Mouse (Mus musculus) stomach, embryonic 14.5 days (tissue): Measurements from ENCODE around the gene Spata13. TPM values are rescaled to one million over a fixed set of nuclear protein-coding genes. Genes with fewer than 3 reads are reported as not detected.

Experiments
- ATAC-seq: fragments of 200-750 bp; cut with Nextera tagmentation; 2 replicates; pipeline ENCODE4 v1.8.0; 2017; ENCODE audit warnings: low read depth, moderate TSS enrichment; ENCODE audit not compliant: insufficient number of reproducible peaks, insufficient read depth, low FRiP score
- H3K27ac ChIP-seq: fragments of 300-500 bp; sonication (generic); 2 replicates; pipeline ENCODE4 v1.5.1; 2014; ENCODE audit warnings: mild to moderate bottlenecking, low read length, moderate library complexity, mixed read lengths
- H3K27me3 ChIP-seq: fragments of 300-500 bp; sonication (generic); 2 replicates; pipeline ENCODE4 v1.6.1; 2014; ENCODE audit warnings: low read length, control low read depth, mixed read lengths; ENCODE audit not compliant: control insufficient read depth, insufficient read depth
- H3K36me3 ChIP-seq: fragments of 300-500 bp; sonication (generic); 2 replicates; pipeline ENCODE4 v1.6.1; 2014; ENCODE audit warnings: mild to moderate bottlenecking, control low read depth, low read length, moderate library complexity, mixed read lengths; ENCODE audit not compliant: control insufficient read depth, insufficient read depth
- H3K4me1 ChIP-seq: fragments of 300-500 bp; sonication (generic); 2 replicates; pipeline ENCODE4 v1.6.1; 2014; ENCODE audit warnings: low read length, control low read depth, mixed read lengths; ENCODE audit not compliant: control insufficient read depth, insufficient read depth
- H3K4me2 ChIP-seq: fragments of 300-500 bp; sonication (generic); replicated peaks from 2 replicates; pipeline ENCODE4 v1.6.1; 2014; ENCODE audit warnings: low read depth, low read length, control low read depth
- H3K4me3 ChIP-seq: fragments of 300-500 bp; sonication (generic); 2 replicates; pipeline ENCODE4 v1.5.1; 2014; ENCODE audit warnings: low read depth, low read length, control low read depth
- H3K9ac ChIP-seq: fragments of 300-500 bp; sonication (generic); replicated peaks from 2 replicates; pipeline ENCODE4 v1.6.1; 2014; ENCODE audit warnings: low read depth, mild to moderate bottlenecking, control low read depth, low read length, moderate library complexity, mixed read lengths
- H3K9me3 ChIP-seq: fragments of 300-500 bp; sonication (generic); 2 replicates; pipeline ENCODE4 v1.6.1; 2016; ENCODE audit warnings: low read depth, low read length, control low read depth; ENCODE audit not compliant: control insufficient read depth
- WGBS: fragments of 180-500 bp; shearing (Covaris S2); extraction: QIAGEN DNeasy Blood & Tissue Kit; methylation state at CpG from one replicate; pipeline ENCODE4 v1.1.7; 2014; 5-methylcytosine and 5-hydroxymethylcytosine counted together
- polyA plus RNA-seq: library from polyadenylated mRNA; unstranded; fragments of >200 nt; fragmentation: Nextera tagmentation; extraction: Ambion mirVana; gene quantifications from 2 replicates; pipeline ENCODE4 v1.2.1, GENCODE M21; 2014

The Spata13 gene
- polyA plus RNA-seq, 1 experiment from 2014 or later = 17.9 TPM

GRCm38 (mm10) chr14:60634877-60635771, 1.3 kb downstream of the Spata13 start:
- under 1% methylated on average over 43 of the region's 45 CpGs for WGBS
- Histone ChIP-seq H3K27ac (peak overlapping the region; percentile 63; the same call in 1 of the 2 replicates), H3K36me3 (no peaks in the 10 kb centered on the region), H3K4me2 (peak overlapping the region; percentile 99), H3K27me3 (no peaks in the 10 kb centered on the region), H3K9me3 (no peaks in the 10 kb centered on the region), H3K9ac (peak overlapping the region; percentile 38), H3K4me1 (peaks cover 3% of the 10 kb centered on the region; the same call in 1 of the 2 replicates), H3K4me3 (peak overlapping the region; percentile 61)
- peak; percentile 72 for ATAC-seq

GRCm38 (mm10) chr14:60635911-60636607, 2.3 kb downstream of the Spata13 start:
- Histone ChIP-seq H3K4me2 (peak overlapping the region; percentile 99), H3K4me3 (peak overlapping the region; percentile 61; the same call in 1 of the 2 replicates), H3K27me3 (no peaks in the 10 kb centered on the region), H3K9me3 (no peaks in the 10 kb centered on the region), H3K27ac (no peak overlapping the region), H3K9ac (no peak overlapping the region), H3K36me3 (no peaks in the 10 kb centered on the region), H3K4me1 (peaks cover 3% of the 10 kb centered on the region; the same call in 1 of the 2 replicates)
- 13% methylated on average over 14 of the region's 14 CpGs for WGBS
- ATAC-seq = no peak

GRCm38 (mm10) chr14:60636608-60636980, 2.8 kb downstream of the Spata13 start:
- Histone ChIP-seq H3K27ac (no peak overlapping the region), H3K4me1 (peaks cover 3% of the 10 kb centered on the region; the same call in 1 of the 2 replicates), H3K4me3 (no peak overlapping the region), H3K9ac (no peak overlapping the region), H3K36me3 (no peaks in the 10 kb centered on the region), H3K27me3 (no peaks in the 10 kb centered on the region), H3K9me3 (no peaks in the 10 kb centered on the region), H3K4me2 (0 out of 2 replicates have a peak overlapping the region, but pooled peaks have one; percentile 99)
- WGBS = 45% methylated on average over 2 of the region's 2 CpGs
- no peak for ATAC-seq

GRCm38 (mm10) chr14:60636996-60637395, 3.2 kb downstream of the Spata13 start:
- no peaks in the 10 kb centered on the region for H3K27me3 ChIP-seq
- H3K4me2 ChIP-seq = no peak overlapping the region
- no peaks in the 10 kb centered on the region for H3K36me3 ChIP-seq
- 74% methylated on average over 9 of the region's 9 CpGs for WGBS
- H3K9ac ChIP-seq = no peak overlapping the region
- ATAC-seq = no peak
- H3K9me3 ChIP-seq = no peaks in the 10 kb centered on the region
- H3K4me1 ChIP-seq = peaks cover 3% of the 10 kb centered on the region; the same call in 1 of the 2 replicates
- no peak overlapping the region for H3K4me3 ChIP-seq
- no peak overlapping the region for H3K27ac ChIP-seq

GRCm38 (mm10) chr14:60638159-60638558, 4.4 kb downstream of the Spata13 start:
- H3K27me3 ChIP-seq = no peaks in the 10 kb centered on the region
- ATAC-seq = no peak
- H3K9me3 ChIP-seq = no peaks in the 10 kb centered on the region
- H3K9ac ChIP-seq = no peak overlapping the region
- no peak overlapping the region for H3K27ac ChIP-seq
- H3K4me3 ChIP-seq = no peak overlapping the region
- no peak overlapping the region for H3K4me2 ChIP-seq
- no peaks in the 10 kb centered on the region for H3K36me3 ChIP-seq
- 42% methylated on average over 8 of the region's 8 CpGs for WGBS
- peaks cover 3% of the 10 kb centered on the region; the same call in 1 of the 2 replicates for H3K4me1 ChIP-seq

- ATAC-seq = no peak
- peaks cover 3% of the 10 kb centered on the region; the same call in 1 of the 2 replicates for H3K4me1 ChIP-seq
- no peak overlapping the region for H3K9ac ChIP-seq
- no peak overlapping the region for H3K4me2 ChIP-seq
- no peak overlapping the region for H3K27ac ChIP-seq
- 77% methylated on average over 9 of the region's 9 CpGs for WGBS
- H3K36me3 ChIP-seq = no peaks in the 10 kb centered on the region
- H3K27me3 ChIP-seq = no peaks in the 10 kb centered on the region
- H3K4me3 ChIP-seq = no peak overlapping the region
- H3K9me3 ChIP-seq = no peaks in the 10 kb centered on the region
Observed at GRCm38 (mm10) chr14:60639195-60639594, 5.4 kb downstream of the Spata13 start.

GRCm38 (mm10) chr14:60641120-60641519, 7.3 kb downstream of the Spata13 start:
- no peaks in the 10 kb centered on the region for H3K27me3 ChIP-seq
- no peak overlapping the region for H3K4me3 ChIP-seq
- no peak for ATAC-seq
- H3K9ac ChIP-seq = no peak overlapping the region
- no peak overlapping the region for H3K4me2 ChIP-seq
- no peaks in the 10 kb centered on the region for H3K9me3 ChIP-seq
- H3K4me1 ChIP-seq = no peaks in the 10 kb centered on the region; the same call in 1 of the 2 replicates
- 81% methylated on average over 6 of the region's 6 CpGs for WGBS
- H3K36me3 ChIP-seq = no peaks in the 10 kb centered on the region
- H3K27ac ChIP-seq = no peak overlapping the region

- Histone ChIP-seq H3K9me3 (no peaks in the 10 kb centered on the region), H3K4me3 (no peak overlapping the region), H3K27me3 (no peaks in the 10 kb centered on the region), H3K4me1 (no peaks in the 10 kb centered on the region; the same call in 1 of the 2 replicates), H3K36me3 (no peaks in the 10 kb centered on the region), H3K27ac (no peak overlapping the region), H3K9ac (no peak overlapping the region), H3K4me2 (no peak overlapping the region)
- 86% methylated on average over 1 of the region's 1 CpGs for WGBS
- ATAC-seq = no peak
Observed at GRCm38 (mm10) chr14:60642131-60642530, 8.3 kb downstream of the Spata13 start.
